Mouse (Mus musculus) layer of hippocampus, postnatal 14 days (tissue): ENCODE data around the gene P4hb. TPM values are rescaled to one million over a fixed set of nuclear protein-coding genes. Genes with fewer than 3 reads are reported as not detected.
"Not testable (repeated sequence)": the region's sequence is repeated elsewhere in the genome, so short reads cannot be mapped to it uniquely, and the experiment has no call there.

Experiments
- DNase-seq, 2 experiments: peaks; one replicate each; pipeline ENCODE4 v3.0.0; 2021 to 2022; ENCODE audit warnings: low spot score in 2 of 2, mixed read lengths in 1 of 2
- total RNA-seq, 2 experiments: library from RNA; stranded (reverse); gene quantifications; 2 replicates each; pipeline ENCODE4 v1.2.3; 2021

Gene P4hb
- total RNA-seq, 2 experiments from 2014 or later, result 142 to 157 TPM

GRCm38 (mm10) chr11:120574278-120574600 lies 1.2 kb upstream of the P4hb start:
- DNase-seq, result no peak

- DNase-seq, result no peak
Measured at GRCm38 (mm10) chr11:120573585-120574277, 678 bp upstream of the P4hb start.

- no peak for DNase-seq
Measured at GRCm38 (mm10) chr11:120572417-120572751, 669 bp downstream of the P4hb start.

GRCm38 (mm10) chr11:120571754-120572416 lies 1.2 kb downstream of the P4hb start:
- DNase-seq, result no peak

GRCm38 (mm10) chr11:120571122-120571521 lies 1.9 kb downstream of the P4hb start:
- no peak for DNase-seq

- DNase-seq, result no peak
Measured at GRCm38 (mm10) chr11:120568324-120568723, 4.7 kb downstream of the P4hb start.

- DNase-seq, result no peak
Measured at GRCm38 (mm10) chr11:120565114-120565513, 7.9 kb downstream of the P4hb start.

GRCm38 (mm10) chr11:120562949-120563348 lies 10.1 kb downstream of the P4hb start:
- no peak for DNase-seq

- no peak for DNase-seq
Measured at GRCm38 (mm10) chr11:120560952-120561728, 11.9 kb downstream of the P4hb start.

- not testable (repeated sequence) for DNase-seq
Measured at GRCm38 (mm10) chr11:120558843-120559242, 14.2 kb downstream of the P4hb start.

- no peak for DNase-seq
Measured at GRCm38 (mm10) chr11:120555260-120555659, 17.8 kb downstream of the P4hb start.

- DNase-seq, result no peak
Measured at GRCm38 (mm10) chr11:120554834-120555233, 18.2 kb downstream of the P4hb start.

GRCm38 (mm10) chr11:120552736-120553135 lies 20.3 kb downstream of the P4hb start:
- DNase-seq, result no peak

GRCm38 (mm10) chr11:120550810-120551440 lies 22.1 kb downstream of the P4hb start, which contains the start of gene Ppp1r27:
TSS of gene Ppp1r27 (minus strand) at chr11:120551132.
- no peak for DNase-seq

- DNase-seq, result no peak
Measured at GRCm38 (mm10) chr11:120549986-120550809, 22.9 kb downstream of the P4hb start.

- DNase-seq, result peak; percentile 87 to 95
Measured at GRCm38 (mm10) chr11:120549168-120549945, 23.7 kb downstream of the P4hb start, which contains the start of gene Mcrip1. TSS of gene Mcrip1 (minus strand) at chr11:120549727.

- DNase-seq, result no peak
Measured at GRCm38 (mm10) chr11:120548786-120549167, 24.3 kb downstream of the P4hb start.

- no peak for DNase-seq
Measured at GRCm38 (mm10) chr11:120548214-120548613, 24.8 kb downstream of the P4hb start.

- peak in 1 of 2 experiments; percentile 10 for DNase-seq
Measured at GRCm38 (mm10) chr11:120547469-120547868, 25.6 kb downstream of the P4hb start.

GRCm38 (mm10) chr11:120545964-120546363 lies 27.1 kb downstream of the P4hb start:
- no peak for DNase-seq
